Mouse (Mus musculus) ovary, adult 18-20 months (tissue): Measurements from ENCODE around the gene Treml2.
"Not testable (repeated sequence)": the region's sequence is repeated elsewhere in the genome, so short reads cannot be mapped to it uniquely, and the experiment has no call there.

ENCODE experiments used
- DNase-seq: peaks from one replicate; pipeline ENCODE4 v3.0.0; 2022; ENCODE audit warnings: low spot score, mixed read lengths

The Treml2 gene

GRCm38 (mm10) chr17:48347287-48347686 is 48.0 kb downstream of the Treml2 start:
- no peak for DNase-seq

GRCm38 (mm10) chr17:48350681-48351193 is 51.4 kb downstream of the Treml2 start:
- no peak for DNase-seq

- not testable (repeated sequence) for DNase-seq
Measured at GRCm38 (mm10) chr17:48352976-48353375, 53.7 kb downstream of the Treml2 start.

DNA sequence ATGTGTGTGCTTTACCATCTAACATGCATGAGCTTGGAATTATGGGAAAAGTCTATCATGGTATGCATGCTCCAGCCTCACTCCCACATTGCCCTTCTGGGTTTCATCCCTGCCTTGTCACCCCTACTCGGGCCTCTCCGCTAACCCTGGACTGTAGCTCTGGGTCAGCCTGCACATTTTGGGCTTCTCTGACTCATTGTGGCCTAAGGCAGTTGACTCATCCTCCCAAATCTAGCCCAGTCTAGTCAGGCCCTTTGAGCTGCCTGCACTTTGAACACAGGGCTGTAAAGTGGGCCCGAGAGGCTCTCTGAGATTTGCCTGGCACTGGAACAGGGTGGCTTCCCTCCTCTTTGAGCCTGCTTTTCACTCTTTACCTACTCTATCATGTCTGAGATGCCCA is 56.5 kb downstream of the Treml2 start:
- DNase-seq = no peak

GRCm38 (mm10) chr17:48357892-48358291 is 58.6 kb downstream of the Treml2 start:
- no peak for DNase-seq

DNA sequence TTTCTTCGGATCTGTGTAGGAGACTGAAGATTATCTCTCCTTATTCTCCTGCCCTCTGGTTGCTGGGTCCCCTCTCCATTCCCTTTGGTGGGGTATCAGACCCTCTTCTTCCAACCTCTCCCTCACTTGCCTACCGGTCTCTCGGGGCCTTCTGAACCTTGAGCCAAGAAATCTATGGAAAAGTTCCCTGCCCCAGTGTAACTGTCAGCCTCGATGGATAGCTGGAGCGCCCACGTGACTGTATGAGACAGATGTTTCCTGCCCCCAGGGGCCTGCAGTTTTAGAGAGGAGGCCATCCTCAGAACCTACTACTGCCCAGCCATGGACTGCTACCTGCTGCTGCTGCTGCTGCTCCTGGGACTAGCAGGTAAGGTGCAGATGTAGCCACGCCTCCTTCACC is 60.3 kb downstream of the Treml2 start, which contains the start of gene Treml1:
Gene Treml1 (plus strand): TSS at position 301 of the 400 bp plus-strand sequence.
- no peak for DNase-seq

- no peak for DNase-seq
Measured at GRCm38 (mm10) chr17:48360462-48360861, 61.2 kb downstream of the Treml2 start.
